Mouse (Mus musculus): Measurements from ENCODE around the gene Amdhd2.

Gene Amdhd2

GRCm38 (mm10) chr17:24163176-24163962, at the start of gene Amdhd2:
Gene Amdhd2 (minus strand): TSS chr17:24163766.
- peak; percentile 98 for DNase-seq (ENCODE audit: low read depth, low spot score)

- DNase-seq (ENCODE audit: low read depth, low spot score): peak; percentile 47
These were observed 49.6 kb upstream of the Amdhd2 start for GRCm38 (mm10) chr17:24213186-24213585.

GRCm38 (mm10) chr17:24212441-24213018, 49.0 kb upstream of the Amdhd2 start:
- DNase-seq (ENCODE audit: low read depth, low spot score): peak; percentile 55

- peak; percentile 97 for DNase-seq (ENCODE audit: low read depth, low spot score)
These were observed 48.3 kb upstream of the Amdhd2 start for GRCm38 (mm10) chr17:24211631-24212440.

- no peak for DNase-seq (ENCODE audit: low read depth, low spot score)
These were observed 47.0 kb upstream of the Amdhd2 start for GRCm38 (mm10) chr17:24210591-24210990.

GRCm38 (mm10) chr17:24209916-24210240, 46.3 kb upstream of the Amdhd2 start:
- DNase-seq (ENCODE audit: low read depth, low spot score): no peak

- DNase-seq (ENCODE audit: low read depth, low spot score): peak; percentile 60
These were observed 45.7 kb upstream of the Amdhd2 start, which contains the start of gene Ntn3 for GRCm38 (mm10) chr17:24209043-24209915. Gene Ntn3 (minus strand): TSS chr17:24209531.

- no peak for DNase-seq (ENCODE audit: low read depth, low spot score)
These were observed 45.1 kb upstream of the Amdhd2 start for GRCm38 (mm10) chr17:24208641-24209042.

- no peak for DNase-seq (ENCODE audit: low read depth, low spot score)
These were observed 44.4 kb upstream of the Amdhd2 start for GRCm38 (mm10) chr17:24207768-24208640.

GRCm38 (mm10) chr17:24206451-24207351, 43.1 kb upstream of the Amdhd2 start:
- peak; percentile 86 for DNase-seq (ENCODE audit: low read depth, low spot score)

GRCm38 (mm10) chr17:24205908-24206361, 42.4 kb upstream of the Amdhd2 start:
- peak; percentile 58 for DNase-seq (ENCODE audit: low read depth, low spot score)

GRCm38 (mm10) chr17:24205284-24205888, 41.8 kb upstream of the Amdhd2 start, which contains the start of gene Tbc1d24:
Gene Tbc1d24 (minus strand): TSS chr17:24205562.
- DNase-seq (ENCODE audit: low read depth, low spot score): peak; percentile 97

GRCm38 (mm10) chr17:24204846-24205245, 41.3 kb upstream of the Amdhd2 start:
- DNase-seq (ENCODE audit: low read depth, low spot score): no peak

- no peak for DNase-seq (ENCODE audit: low read depth, low spot score)
These were observed 40.3 kb upstream of the Amdhd2 start for GRCm38 (mm10) chr17:24203611-24204534.

- no peak for DNase-seq (ENCODE audit: low read depth, low spot score)
These were observed 39.5 kb upstream of the Amdhd2 start for GRCm38 (mm10) chr17:24203068-24203467.

GRCm38 (mm10) chr17:24201092-24201491, 37.5 kb upstream of the Amdhd2 start:
- DNase-seq (ENCODE audit: low read depth, low spot score): no peak

- DNase-seq (ENCODE audit: low read depth, low spot score): peak; percentile 63
These were observed 36.2 kb upstream of the Amdhd2 start for GRCm38 (mm10) chr17:24199741-24200140.

GRCm38 (mm10) chr17:24199252-24199651, 35.7 kb upstream of the Amdhd2 start:
- DNase-seq (ENCODE audit: low read depth, low spot score): peak; percentile 94

All from brain, adult 2 months (tissue).